8 mouse cellular contexts compared by ENCODE assay signal in genomic region chr10:80998778-80999177, GRCm38 (mm10). TPM values are rescaled to one million over a fixed set of nuclear protein-coding genes. Genes with fewer than 3 reads are reported as not detected.
DNase-seq lines count a peak whose midpoint lies in the region; ATAC-seq lines count a peak whose summit lies in the region.

No protein-coding gene starts in this region.

- H3K9me3 ChIP-seq in kidney, embryonic 15.5 days (replicated peaks): no peaks in the 10 kb centered on the region
- no peaks in the 10 kb centered on the region for H3K9me3 ChIP-seq in forebrain, embryonic 14.5 days (replicated peaks; ENCODE audit: control insufficient read depth, low read length)
- H3K9me3 ChIP-seq in liver, embryonic 11.5 days (ENCODE audit: control insufficient read depth, low read length): no peaks in the 10 kb centered on the region

- intact Hi-C loops in gastrocnemius, postnatal 36 days (cut with DNase I): loop anchor here (2.0 to 5.0 kb wide), 2 partner anchors 84 to 181 kb away; no protein-coding TSS in a partner anchor

- 14% methylated on average over 12 of the region's 12 CpGs for whole genome bisulfite sequencing in kidney, embryonic 15.5 days
- WGBS in forebrain, embryonic 14.5 days: 18% methylated on average over 12 of the region's 12 CpGs
- 7% methylated on average over 12 of the region's 12 CpGs for WGBS in liver, embryonic 11.5 days

- H3K36me3 ChIP-seq in kidney, embryonic 15.5 days: no peaks in the 10 kb centered on the region
- no peaks in the 10 kb centered on the region for H3K36me3 ChIP-seq in forebrain, embryonic 14.5 days (ENCODE audit: control insufficient read depth, insufficient read depth, low read length)
- no peaks in the 10 kb centered on the region for H3K36me3 ChIP-seq in liver, embryonic 11.5 days (ENCODE audit: control insufficient read depth, insufficient read depth, low read length)

- H3K27ac ChIP-seq in kidney, embryonic 15.5 days: no peak overlapping the region
- H3K27ac ChIP-seq in forebrain, embryonic 14.5 days (ENCODE audit: low read depth, low read length): no peak overlapping the region
- H3K27ac ChIP-seq in liver, embryonic 11.5 days (ENCODE audit: low read depth, low read length): no peak overlapping the region

- no peak overlapping the region for H3K4me2 ChIP-seq in kidney, embryonic 15.5 days
- H3K4me2 ChIP-seq in forebrain, embryonic 14.5 days (ENCODE audit: low read length): no peak overlapping the region
- H3K4me2 ChIP-seq in liver, embryonic 11.5 days: no peak overlapping the region; the same call in 1 of the 2 replicates

- no peak overlapping the region for H3K9ac ChIP-seq in kidney, embryonic 15.5 days
- no peak overlapping the region for H3K9ac ChIP-seq in forebrain, embryonic 14.5 days (ENCODE audit: low read length)
- no peak overlapping the region for H3K9ac ChIP-seq in liver, embryonic 11.5 days (ENCODE audit: low read depth, low read length)

- peak; percentile 43 for DNase-seq in kidney, adult 18-20 months
- DNase-seq in CD4-positive, CD25-positive, alpha-beta regulatory T cell, adult 2 months (ENCODE audit: low read depth, low spot score): peak; percentile 78
- DNase-seq in adrenal gland, postnatal 25 days: peak; percentile 52
- DNase-seq in forebrain, embryonic 14.5 days (ENCODE audit: low spot score): peak; percentile 57
- DNase-seq in liver, embryonic 11.5 days (ENCODE audit: low spot score): peak; percentile 62
- DNase-seq in retina, postnatal 1 day: peak; percentile 69
- DNase-seq in gastrocnemius, postnatal 36 days: no peak

- no peak for ATAC-seq in kidney, embryonic 15.5 days (replicated peaks; ENCODE audit: low FRiP score)
- ATAC-seq in forebrain, embryonic 14.5 days: no peak
- ATAC-seq in liver, embryonic 11.5 days (replicated peaks; ENCODE audit: low FRiP score): peak; percentile 56; the same call in 1 of the 2 replicates

- peaks cover 38% of the 10 kb centered on the region for H3K27me3 ChIP-seq in kidney, embryonic 15.5 days
- H3K27me3 ChIP-seq in forebrain, embryonic 14.5 days (replicated peaks; ENCODE audit: control insufficient read depth, insufficient read depth, low read length): no peaks in the 10 kb centered on the region
- H3K27me3 ChIP-seq in liver, embryonic 11.5 days (replicated peaks; ENCODE audit: control insufficient read depth, insufficient read depth, low read length): peaks cover 11% of the 10 kb centered on the region

- no peak overlapping the region for H3K4me3 ChIP-seq in kidney, embryonic 15.5 days (replicated peaks)
- no peak overlapping the region for H3K4me3 ChIP-seq in forebrain, embryonic 14.5 days (ENCODE audit: low read depth, low read length)
- H3K4me3 ChIP-seq in liver, embryonic 11.5 days (ENCODE audit: low read depth, low read length): no peak overlapping the region

- peaks cover 31% of the 10 kb centered on the region for H3K4me1 ChIP-seq in kidney, embryonic 15.5 days
- peaks cover 6% of the 10 kb centered on the region for H3K4me1 ChIP-seq in forebrain, embryonic 14.5 days (ENCODE audit: control insufficient read depth, insufficient read depth, low read length)
- H3K4me1 ChIP-seq in liver, embryonic 11.5 days (replicated peaks; ENCODE audit: control insufficient read depth, insufficient read depth, low read length): peaks cover 15% of the 10 kb centered on the region

RNA-seq across cellular contexts. Expression of gene Gng7, which starts 16.0 kb away (rescaled TPM):
- polyA plus RNA-seq in kidney, embryonic 15.5 days (2015; fragmentation: Nextera tagmentation; extraction: Ambion mirVana): 5.0 and 5.6 TPM in 2 replicates
- total RNA-seq in adrenal gland, postnatal 25 days (2021): 4.5 and 7.8 TPM in 2 replicates
- 15.3 and 20.8 TPM in 2 replicates for polyA plus RNA-seq in forebrain, embryonic 14.5 days (2014; fragmentation: Nextera tagmentation; extraction: Ambion mirVana)
- polyA plus RNA-seq in liver, embryonic 11.5 days (2014; fragmentation: Nextera tagmentation; extraction: Ambion mirVana): 1.8 and 2.1 TPM in 2 replicates
- total RNA-seq in gastrocnemius, postnatal 36 days (2021): under 1 TPM; 0.57 to 0.64 TPM

RNA-seq across cellular contexts. Expression of gene Diras1, which starts 26.7 kb away (rescaled TPM):
- 0.19 and 0.23 TPM in 2 replicates for polyA plus RNA-seq in kidney, embryonic 15.5 days (2015; fragmentation: Nextera tagmentation; extraction: Ambion mirVana)
- 1.9 and 2.9 TPM in 2 replicates for total RNA-seq in adrenal gland, postnatal 25 days (2021)
- polyA plus RNA-seq in forebrain, embryonic 14.5 days (2014; fragmentation: Nextera tagmentation; extraction: Ambion mirVana): 19.0 and 21.0 TPM in 2 replicates
- 0.45 TPM in 1 of 2 replicates, not detected in the other for polyA plus RNA-seq in liver, embryonic 11.5 days (2014; fragmentation: Nextera tagmentation; extraction: Ambion mirVana)
- total RNA-seq in gastrocnemius, postnatal 36 days (2021): under 1 TPM in 1 of 2 experiments, not detected in 1; 0.08 TPM

RNA-seq across cellular contexts. Expression of gene Slc39a3, which starts 38.4 kb away (rescaled TPM):
- polyA plus RNA-seq in kidney, embryonic 15.5 days (2015; fragmentation: Nextera tagmentation; extraction: Ambion mirVana): 13.7 and 16.3 TPM in 2 replicates
- 45.1 and 80.7 TPM in 2 replicates for total RNA-seq in adrenal gland, postnatal 25 days (2021)
- polyA plus RNA-seq in forebrain, embryonic 14.5 days (2014; fragmentation: Nextera tagmentation; extraction: Ambion mirVana): 20.7 and 26.9 TPM in 2 replicates
- polyA plus RNA-seq in liver, embryonic 11.5 days (2014; fragmentation: Nextera tagmentation; extraction: Ambion mirVana): 9.1 and 9.4 TPM in 2 replicates
- 10 to 100 TPM; 11.7 to 12.0 TPM for total RNA-seq in gastrocnemius, postnatal 36 days (2021)

Comparison
In these comparisons a context has a peak if more than half of its experiments do, and no peak if none do; other contexts are left out.
1. DNase-seq: peak in kidney, adult 18-20 months (single experiment), CD4-positive, CD25-positive, alpha-beta regulatory T cell, adult 2 months (single experiment), adrenal gland, postnatal 25 days (single experiment), forebrain, embryonic 14.5 days (single experiment), liver, embryonic 11.5 days (single experiment) and retina, postnatal 1 day (single experiment); none in gastrocnemius, postnatal 36 days (0 of 2).
2. RNA of gene Diras1, which starts 26.7 kb away (polyA plus RNA-seq): 19.0 to 21.0 TPM in forebrain, embryonic 14.5 days; 0.19 to 0.23 TPM in kidney, embryonic 15.5 days and 0.45 TPM in liver, embryonic 11.5 days; every median in the first group is over 10 times any median in the second.